Mouse (Mus musculus) skeletal muscle tissue, postnatal 0 days (tissue): Measurements from ENCODE around the gene Bnc2. TPM values are rescaled to one million over a fixed set of nuclear protein-coding genes. Genes with fewer than 3 reads are reported as not detected.

ENCODE experiments used
- polyA plus RNA-seq: library from polyadenylated mRNA; unstranded; fragments of >200 nt; fragmentation: Nextera tagmentation; extraction: Ambion mirVana; gene quantifications from 2 replicates; pipeline ENCODE4 v1.2.1, GENCODE M21; 2015

The Bnc2 gene
- polyA plus RNA-seq, result 3.7 and 4.6 TPM in 2 replicates

DNA sequence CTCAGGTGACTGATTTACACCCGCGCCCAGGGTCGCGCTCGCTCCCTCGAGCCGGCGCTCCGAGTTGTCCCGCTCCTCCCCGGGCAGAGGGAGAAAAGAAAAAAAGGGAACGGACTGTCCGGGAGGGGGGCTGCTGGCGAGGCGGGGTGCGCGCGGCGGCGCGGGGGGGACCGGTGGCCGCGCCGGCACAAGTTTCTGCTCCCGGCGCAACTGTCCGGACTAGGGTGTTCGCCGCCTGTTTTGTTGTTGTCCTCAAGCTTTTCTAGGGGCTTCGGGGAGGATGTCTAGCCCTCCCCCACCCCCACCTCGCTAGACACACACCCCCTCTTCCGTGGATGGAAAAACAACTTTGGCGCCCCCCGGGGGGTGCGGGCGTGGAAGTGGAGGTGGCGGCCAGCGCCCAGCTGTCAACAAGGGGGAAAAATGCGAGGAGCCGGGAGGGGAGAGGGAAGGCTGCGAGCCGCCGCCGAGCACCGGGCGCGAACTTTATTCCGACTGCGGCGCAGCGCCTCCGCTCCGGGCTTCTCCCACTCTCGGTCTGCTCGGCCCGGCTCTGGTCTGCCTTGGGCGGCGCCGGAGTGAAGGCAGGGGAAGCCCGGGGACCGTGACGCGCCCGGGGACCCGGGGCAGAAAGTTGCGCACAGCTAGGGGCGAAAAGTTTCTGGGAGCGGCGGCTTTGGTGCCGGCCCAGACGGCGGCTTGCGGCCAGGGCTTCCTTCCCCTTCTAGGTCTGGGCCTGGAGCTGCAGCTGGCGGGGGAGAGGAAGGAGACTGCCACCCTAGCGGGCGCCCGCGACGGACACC lies at the start of gene Bnc2:
TSS of gene Bnc2 (minus strand) at position 105 of the 803 bp plus-strand sequence.

Other genes with a start within 250 kb of the Bnc2 start
- 4.4 and 5.7 TPM in 2 replicates for gene Cntln, start 209.0 kb upstream of the Bnc2 start, polyA plus RNA-seq